8 mouse cellular contexts compared by ENCODE assay signal in genomic region chr6:127152106-127152951, GRCm38 (mm10). TPM values are rescaled to one million over a fixed set of nuclear protein-coding genes. Genes with fewer than 3 reads are reported as not detected.
DNase-seq lines count a peak whose midpoint lies in the region; ATAC-seq and TF ChIP-seq lines count a peak whose summit lies in the region.

Gene Ccnd2, minus strand, starts transcription at chr6:127152193.

- H3K9ac ChIP-seq in heart, embryonic 15.5 days: peak within 1 kb of the TSS; percentile 65
- peak within 1 kb of the TSS; percentile 53 for H3K9ac ChIP-seq in liver, embryonic 14.5 days (replicated peaks)

- ATAC-seq in heart, embryonic 15.5 days (replicated peaks; ENCODE audit: insufficient number of reproducible peaks, insufficient read depth, low FRiP score, low read depth): peak; percentile 75
- ATAC-seq in liver, embryonic 14.5 days (ENCODE audit: insufficient read depth): peak; percentile 72

- H3K9me3 ChIP-seq in embryonic facial prominence, embryonic 10.5 days: no peaks in the 10 kb centered on the region
- H3K9me3 ChIP-seq in heart, embryonic 15.5 days (replicated peaks): no peaks in the 10 kb centered on the region
- H3K9me3 ChIP-seq in liver, embryonic 14.5 days (ENCODE audit: control insufficient read depth, low read length): no peaks in the 10 kb centered on the region

- H3K27me3 ChIP-seq in embryonic facial prominence, embryonic 10.5 days (replicated peaks; ENCODE audit: low read depth, poor library complexity, severe bottlenecking): peaks cover 24% of the 10 kb centered on the region
- no peaks in the 10 kb centered on the region for H3K27me3 ChIP-seq in heart, embryonic 15.5 days
- H3K27me3 ChIP-seq in liver, embryonic 14.5 days (ENCODE audit: control insufficient read depth, insufficient read depth, low read length): peaks cover 85% of the 10 kb centered on the region

- peak; percentile 5; the same call in 1 of the 2 replicates for TF ChIP-seq CTCF in liver, embryonic 14.5 days (IDR thresholded peaks at IDR 0.05; ENCODE audit: low read depth)

- DNase-seq in gastrocnemius, postnatal 10 days: no peak
- DNase-seq in gastrocnemius, adult 18-20 months (ENCODE audit: low spot score): no peak
- peak; percentile 93 for DNase-seq in embryonic facial prominence, embryonic 10.5 days (ENCODE audit: low spot score)
- peak; percentile 84 for DNase-seq in kidney, postnatal 10 days
- DNase-seq in liver, embryonic 14.5 days (ENCODE audit: low read depth in 3 of 3, low spot score in 3 of 3): peak; percentile 41 to 55 (median 53)
- peak; percentile 59 to 64 for DNase-seq in natural killer cell, adult 2 months (ENCODE audit: low spot score in 2 of 2)
- peak; percentile 67 for DNase-seq in testis, postnatal 10 days (ENCODE audit: low spot score)

- peaks cover 66% of the 10 kb centered on the region for H3K4me1 ChIP-seq in embryonic facial prominence, embryonic 10.5 days
- peaks cover 58% of the 10 kb centered on the region for H3K4me1 ChIP-seq in heart, embryonic 15.5 days (replicated peaks)
- peaks cover 0 to 15% of the 10 kb centered on the region in 2 experiments for H3K4me1 ChIP-seq in liver, embryonic 14.5 days (replicated peaks; ENCODE audit: control insufficient read depth in 2 of 2, insufficient read depth in 2 of 2, low read length in 1 of 2)

- peak within 1 kb of the TSS; percentile 92 for H3K4me2 ChIP-seq in heart, embryonic 15.5 days
- H3K4me2 ChIP-seq in liver, embryonic 14.5 days (ENCODE audit: low read depth): peak within 1 kb of the TSS; percentile 79

- peak within 1 kb of the TSS; percentile 90 for H3K4me3 ChIP-seq in embryonic facial prominence, embryonic 10.5 days
- H3K4me3 ChIP-seq in heart, embryonic 15.5 days: peak within 1 kb of the TSS; percentile 89
- peak within 1 kb of the TSS; percentile 43 to 63 for H3K4me3 ChIP-seq in liver, embryonic 14.5 days (ENCODE audit: insufficient read depth in 1 of 2, low read depth in 2 of 2, low read length in 2 of 2)

- peaks cover 9% of the 10 kb centered on the region for H3K36me3 ChIP-seq in embryonic facial prominence, embryonic 10.5 days (replicated peaks)
- H3K36me3 ChIP-seq in heart, embryonic 15.5 days: no peaks in the 10 kb centered on the region
- no peaks in the 10 kb centered on the region for H3K36me3 ChIP-seq in liver, embryonic 14.5 days (replicated peaks; ENCODE audit: control insufficient read depth, insufficient read depth, low read depth)

- under 1% methylated on average over 40 of the region's 40 CpGs for WGBS in embryonic facial prominence, embryonic 10.5 days
- under 1% methylated on average over 40 of the region's 40 CpGs for WGBS in heart, embryonic 15.5 days
- WGBS in liver, embryonic 14.5 days (ENCODE audit: insufficient replicate concordance): under 1% methylated on average over 38 of the region's 40 CpGs

- H3K27ac ChIP-seq in embryonic facial prominence, embryonic 10.5 days (replicated peaks): peak within 1 kb of the TSS; percentile 96
- peak within 1 kb of the TSS; percentile 91 for H3K27ac ChIP-seq in heart, embryonic 15.5 days
- H3K27ac ChIP-seq in liver, embryonic 14.5 days: peak within 1 kb of the TSS; percentile 24

- no peak for TF ChIP-seq EP300 in liver, embryonic 14.5 days (IDR thresholded peaks at IDR 0.05; ENCODE audit: low read depth)

RNA-seq across cellular contexts. Expression of gene Ccnd2, which starts in this region (rescaled TPM):
- total RNA-seq in gastrocnemius, postnatal 10 days (2021): 10 to 100 TPM; 33.2 to 52.1 TPM
- total RNA-seq in gastrocnemius, adult 18-20 months (2021): 10 to 100 TPM in 1 of 2 experiments, 1 to 10 TPM in 1; 7.2 to 12.8 TPM
- 1,002 and 1,039 TPM in 2 replicates for polyA plus RNA-seq in embryonic facial prominence, embryonic 10.5 days (2016; fragmentation: Nextera tagmentation; extraction: Ambion mirVana)
- 482 and 541 TPM in 2 replicates for polyA plus RNA-seq in heart, embryonic 15.5 days (2015; fragmentation: Nextera tagmentation; extraction: Ambion mirVana)
- 4.9 and 7.5 TPM in 2 replicates for polyA plus RNA-seq in liver, embryonic 14.5 days (2012; rRNA removed)
- 52.5 and 59.4 TPM in 2 replicates for polyA plus RNA-seq in liver, embryonic 14.5 days (2014; fragmentation: Nextera tagmentation; extraction: Ambion mirVana)

Comparison
In these comparisons a context has a peak if more than half of its experiments do, and no peak if none do; other contexts are left out.
1. DNase-seq: peak in embryonic facial prominence, embryonic 10.5 days (single experiment), kidney, postnatal 10 days (single experiment), liver, embryonic 14.5 days (3 of 3), natural killer cell, adult 2 months (2 of 2) and testis, postnatal 10 days (single experiment); none in gastrocnemius, postnatal 10 days (single experiment) and gastrocnemius, adult 18-20 months (single experiment).
2. H3K27ac ChIP-seq: peak in every context shown above with its lines; median percentile 96 in embryonic facial prominence, embryonic 10.5 days; 91 in heart, embryonic 15.5 days; 24 in liver, embryonic 14.5 days.
3. Peak in every context shown above with its lines, with median percentiles within 50 percentile points of each other: H3K4me3 ChIP-seq.